Comparison of ENCODE assay signal across 18 mouse cellular contexts in the genomic region with DNA sequence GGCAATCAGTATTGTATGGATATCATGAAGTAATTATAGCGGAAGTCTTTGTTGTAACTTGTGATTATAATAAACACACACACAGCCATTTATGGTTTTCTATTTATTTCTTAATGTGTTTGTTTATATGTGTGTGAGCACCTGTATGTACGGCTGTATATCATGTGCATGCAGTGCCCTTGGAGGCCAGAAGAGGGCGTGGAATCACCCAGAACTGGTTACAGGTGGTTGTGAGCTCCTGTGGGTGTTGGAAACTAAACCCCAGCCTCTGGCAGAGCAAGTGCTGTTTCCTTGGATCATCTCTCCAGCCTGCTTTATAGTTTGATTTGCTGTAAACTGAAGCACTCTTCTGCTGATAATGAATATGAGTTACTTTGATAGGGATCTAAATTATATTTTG. TPM values are rescaled to one million over a fixed set of nuclear protein-coding genes. Genes with fewer than 3 reads are reported as not detected.
DNase-seq lines count a peak whose midpoint lies in the region; ATAC-seq and TF ChIP-seq lines count a peak whose summit lies in the region.
"Had no signal": no experiment of that assay in that cellular context is flagged by ENCODE, and none has a peak within 500 bp of the region (broad histone marks: within the 10 kb centered on the region; RNA-seq: fewer than 3 reads in every experiment).

No protein-coding gene starts in this region.

- in situ Hi-C loops in Patski (cut with MboI; ENCODE audit: low pct_unique_long_range_greater_than_20kb): no loop called here

- ATAC-seq in forebrain, embryonic 11.5 days (replicated peaks; ENCODE audit: low FRiP score): no peak
- ATAC-seq in forebrain, embryonic 16.5 days: no peak
- ATAC-seq in liver, embryonic 11.5 days (replicated peaks; ENCODE audit: low FRiP score): no peak
- ATAC-seq in Patski: no peak
- ATAC-seq: forebrain, embryonic 13.5 days had no signal

- H3K4me2 ChIP-seq in forebrain, embryonic 11.5 days (ENCODE audit: low read depth, low read length, severe bottlenecking): no peak overlapping the region
- H3K4me2 ChIP-seq in forebrain, embryonic 16.5 days (ENCODE audit: low read length): no peak overlapping the region
- H3K4me2 ChIP-seq in liver, embryonic 11.5 days: no peak overlapping the region
- H3K4me2 ChIP-seq: forebrain, embryonic 13.5 days; limb, embryonic 15.5 days; neural tube, embryonic 12.5 days had no signal

- no peak overlapping the region for H3K27ac ChIP-seq in forebrain, embryonic 11.5 days (ENCODE audit: low read depth, low read length)
- H3K27ac ChIP-seq in forebrain, embryonic 16.5 days (ENCODE audit: low read length): no peak overlapping the region
- no peak overlapping the region for H3K27ac ChIP-seq in liver, adult 2 months (replicated peaks; ENCODE audit: insufficient read depth, low read depth, low read length)
- H3K27ac ChIP-seq in liver, embryonic 11.5 days (ENCODE audit: low read depth, low read length): no peak overlapping the region
- H3K27ac ChIP-seq: embryonic facial prominence, embryonic 10.5 days; forebrain, embryonic 13.5 days; limb, embryonic 15.5 days; neural tube, embryonic 12.5 days had no signal

- H3K4me1 ChIP-seq in forebrain, embryonic 11.5 days (replicated peaks; ENCODE audit: control insufficient read depth, insufficient read depth, low read length): no peaks in the 10 kb centered on the region
- H3K4me1 ChIP-seq in forebrain, embryonic 16.5 days (replicated peaks; ENCODE audit: control insufficient read depth, insufficient read depth, low read length): no peaks in the 10 kb centered on the region
- no peaks in the 10 kb centered on the region for H3K4me1 ChIP-seq in liver, adult 2 months (ENCODE audit: control insufficient read depth, insufficient read depth, low read length)
- H3K4me1 ChIP-seq in liver, embryonic 11.5 days (replicated peaks; ENCODE audit: control insufficient read depth, insufficient read depth, low read length): no peaks in the 10 kb centered on the region
- H3K4me1 ChIP-seq: embryonic facial prominence, embryonic 10.5 days; forebrain, embryonic 13.5 days; limb, embryonic 15.5 days; neural tube, embryonic 12.5 days had no signal

- peak; percentile 27; the same call in 1 of the 2 replicates for TF ChIP-seq CTCF in liver, adult 2 months (IDR thresholded peaks at IDR 0.05; ENCODE audit: low read depth, low read length)
- peak; percentile 51 for TF ChIP-seq CTCF in Patski (IDR thresholded peaks at IDR 0.05)

- POLR2A ChIA-PET in Patski (lab: Charles Lee): interaction anchor here (0.6 kb wide), 1 partner anchor 40 kb away, joined by 4 read pairs; no protein-coding TSS in a partner anchor

- DNase-seq in forebrain, embryonic 11.5 days (ENCODE audit: low spot score): peak; percentile 46
- no peak for DNase-seq in liver, adult 2 months (ENCODE audit: extremely low read depth, low read depth, low spot score)
- DNase-seq in liver, embryonic 11.5 days (ENCODE audit: low spot score): no peak
- peak; percentile 13 for DNase-seq in 416B (ENCODE audit: low read depth)
- no peak for DNase-seq in Patski (ENCODE audit: low read depth, low spot score)
- no peak for DNase-seq in T-cell, adult 2 months (ENCODE audit: low spot score)
- DNase-seq in MN1 (ENCODE audit: low spot score): no peak
- DNase-seq: gastrocnemius, postnatal 25 days; heart, postnatal 14 days; kidney, adult 18-20 months; layer of hippocampus, postnatal 36 days; right cerebral cortex, adult 18-20 months had no signal

- H3K27me3 ChIP-seq in forebrain, embryonic 11.5 days (ENCODE audit: control insufficient read depth, insufficient read depth, low read length): no peaks in the 10 kb centered on the region
- no peaks in the 10 kb centered on the region for H3K27me3 ChIP-seq in forebrain, embryonic 16.5 days (replicated peaks; ENCODE audit: control insufficient read depth, insufficient read depth, low read length)
- H3K27me3 ChIP-seq in liver, adult 2 months (ENCODE audit: control insufficient read depth, insufficient read depth, low read length): no peaks in the 10 kb centered on the region
- no peaks in the 10 kb centered on the region for H3K27me3 ChIP-seq in liver, embryonic 11.5 days (replicated peaks; ENCODE audit: control insufficient read depth, insufficient read depth, low read length)
- no peaks in the 10 kb centered on the region for H3K27me3 ChIP-seq in Patski
- H3K27me3 ChIP-seq: forebrain, embryonic 13.5 days; limb, embryonic 15.5 days; neural tube, embryonic 12.5 days had no signal

- no peaks in the 10 kb centered on the region; the same call in 1 of the 2 replicates for H3K9me3 ChIP-seq in forebrain, embryonic 11.5 days (ENCODE audit: control insufficient read depth, low read length)
- H3K9me3 ChIP-seq in forebrain, embryonic 16.5 days (ENCODE audit: control insufficient read depth, low read length): peaks cover 3% of the 10 kb centered on the region
- H3K9me3 ChIP-seq in liver, embryonic 11.5 days (ENCODE audit: control insufficient read depth, low read length): no peaks in the 10 kb centered on the region
- H3K9me3 ChIP-seq: limb, embryonic 15.5 days had no signal

- WGBS in forebrain, embryonic 11.5 days: 61% methylated on average over 3 of the region's 3 CpGs
- 57% methylated on average over 3 of the region's 3 CpGs for WGBS in forebrain, embryonic 16.5 days
- 72% methylated on average over 3 of the region's 3 CpGs for WGBS in liver, adult 2 months
- 57% methylated on average over 3 of the region's 3 CpGs for WGBS in liver, embryonic 11.5 days

- CTCF ChIA-PET in Patski (lab: Charles Lee): interaction anchor here (1.1 kb wide), 1 partner anchor 8 kb away, joined by 3 read pairs; no protein-coding TSS in a partner anchor

- H3K4me3 ChIP-seq in forebrain, embryonic 11.5 days (ENCODE audit: low read depth, low read length): no peak overlapping the region
- no peak overlapping the region for H3K4me3 ChIP-seq in forebrain, embryonic 16.5 days (replicated peaks; ENCODE audit: low read length)
- H3K4me3 ChIP-seq in liver, adult 2 months (ENCODE audit: insufficient read depth, low read depth, low read length): no peak overlapping the region
- H3K4me3 ChIP-seq in liver, embryonic 11.5 days (ENCODE audit: low read depth, low read length): no peak overlapping the region
- H3K4me3 ChIP-seq: embryonic facial prominence, embryonic 10.5 days; forebrain, embryonic 13.5 days; limb, embryonic 15.5 days; neural tube, embryonic 12.5 days had no signal

- H3K9ac ChIP-seq in forebrain, embryonic 11.5 days (ENCODE audit: low read length): no peak overlapping the region
- no peak overlapping the region for H3K9ac ChIP-seq in forebrain, embryonic 16.5 days (replicated peaks; ENCODE audit: low read depth, low read length)
- no peak overlapping the region for H3K9ac ChIP-seq in liver, adult 2 months (ENCODE audit: low read depth, low read length)
- no peak overlapping the region for H3K9ac ChIP-seq in liver, embryonic 11.5 days (ENCODE audit: low read depth, low read length)
- H3K9ac ChIP-seq: forebrain, embryonic 13.5 days; limb, embryonic 15.5 days; neural tube, embryonic 12.5 days had no signal

- peaks cover 11% of the 10 kb centered on the region; the same call in 1 of the 2 replicates for H3K36me3 ChIP-seq in forebrain, embryonic 11.5 days (ENCODE audit: control insufficient read depth, insufficient read depth, low read length)
- H3K36me3 ChIP-seq in forebrain, embryonic 16.5 days (ENCODE audit: control insufficient read depth, insufficient read depth): peaks cover 22% of the 10 kb centered on the region
- no peaks in the 10 kb centered on the region for H3K36me3 ChIP-seq in liver, adult 2 months (ENCODE audit: control insufficient read depth, insufficient read depth, low read length)
- 0 out of 2 replicates have a peak, but pooled peaks cover 3% of the 10 kb centered on the region for H3K36me3 ChIP-seq in liver, embryonic 11.5 days (ENCODE audit: control insufficient read depth, insufficient read depth, low read length)

- no peaks in the 10 kb centered on the region for H3K79me2 ChIP-seq in liver, adult 2 months (ENCODE audit: control insufficient read depth, insufficient read depth, low read length)

- TF ChIP-seq POLR2A in liver, adult 2 months (IDR thresholded peaks at IDR 0.05; ENCODE audit: extremely low read depth, insufficient read depth, low read length): no peak

RNA-seq across cellular contexts. Expression of a gene that starts 15.2 kb away (rescaled TPM):
- 1.6 and 1.9 TPM in 2 replicates for polyA plus RNA-seq in forebrain, embryonic 11.5 days (2014; fragmentation: Nextera tagmentation; extraction: Ambion mirVana)
- polyA plus RNA-seq in forebrain, embryonic 16.5 days (2015; fragmentation: Nextera tagmentation; extraction: Ambion mirVana): 1.7 and 1.8 TPM in 2 replicates
- total RNA-seq in liver, adult 2 months (2014; rRNA removed): 0.09 and 0.20 TPM in 2 replicates
- polyA plus RNA-seq in liver, adult 2 months (2012; rRNA removed): 0.05 and 0.24 TPM in 2 replicates
- polyA plus RNA-seq in liver, embryonic 11.5 days (2014; fragmentation: Nextera tagmentation; extraction: Ambion mirVana): 0.70 and 0.77 TPM in 2 replicates
- 0.77 TPM for polyA plus RNA-seq in Patski (2021)

RNA-seq across cellular contexts. Expression of a gene that starts 15.2 kb away (rescaled TPM):
- 0.15 TPM in 1 of 2 replicates, not detected in the other for polyA plus RNA-seq in forebrain, embryonic 11.5 days (2014; fragmentation: Nextera tagmentation; extraction: Ambion mirVana)
- not detected in 2 replicates for polyA plus RNA-seq in forebrain, embryonic 16.5 days (2015; fragmentation: Nextera tagmentation; extraction: Ambion mirVana)
- total RNA-seq in liver, adult 2 months (2014; rRNA removed): not detected in 2 replicates
- not detected in 2 replicates for polyA plus RNA-seq in liver, adult 2 months (2012; rRNA removed)
- polyA plus RNA-seq in liver, embryonic 11.5 days (2014; fragmentation: Nextera tagmentation; extraction: Ambion mirVana): not detected in 2 replicates
- not detected for polyA plus RNA-seq in Patski (2021)
- total RNA-seq: gastrocnemius, postnatal 25 days had no signal
- polyA plus RNA-seq: C2C12; embryonic facial prominence, embryonic 10.5 days; forebrain, embryonic 13.5 days; limb, embryonic 15.5 days; neural tube, embryonic 12.5 days had no signal

RNA-seq across cellular contexts. Expression of a gene that starts 18.0 kb away (rescaled TPM):
- 13.0 and 13.2 TPM in 2 replicates for polyA plus RNA-seq in forebrain, embryonic 11.5 days (2014; fragmentation: Nextera tagmentation; extraction: Ambion mirVana)
- 14.3 and 15.1 TPM in 2 replicates for polyA plus RNA-seq in forebrain, embryonic 16.5 days (2015; fragmentation: Nextera tagmentation; extraction: Ambion mirVana)
- total RNA-seq in liver, adult 2 months (2014; rRNA removed): 0.20 and 0.46 TPM in 2 replicates
- 0.21 and 0.22 TPM in 2 replicates for polyA plus RNA-seq in liver, adult 2 months (2012; rRNA removed)
- 1.7 and 1.8 TPM in 2 replicates for polyA plus RNA-seq in liver, embryonic 11.5 days (2014; fragmentation: Nextera tagmentation; extraction: Ambion mirVana)
- 8.4 TPM for polyA plus RNA-seq in Patski (2021)

RNA-seq across cellular contexts. Expression of a gene that starts 41.8 kb away (rescaled TPM):
- 17.6 and 18.7 TPM in 2 replicates for polyA plus RNA-seq in forebrain, embryonic 11.5 days (2014; fragmentation: Nextera tagmentation; extraction: Ambion mirVana)
- polyA plus RNA-seq in forebrain, embryonic 16.5 days (2015; fragmentation: Nextera tagmentation; extraction: Ambion mirVana): 19.1 and 22.4 TPM in 2 replicates
- 11.9 and 15.8 TPM in 2 replicates for total RNA-seq in liver, adult 2 months (2014; rRNA removed)
- polyA plus RNA-seq in liver, adult 2 months (2012; rRNA removed): 9.4 and 10.1 TPM in 2 replicates
- 6.9 and 7.3 TPM in 2 replicates for polyA plus RNA-seq in liver, embryonic 11.5 days (2014; fragmentation: Nextera tagmentation; extraction: Ambion mirVana)
- polyA plus RNA-seq in Patski (2021): 24.3 TPM

RNA-seq across cellular contexts. Expression of a gene that starts 41.8 kb away (rescaled TPM):
- polyA plus RNA-seq in forebrain, embryonic 11.5 days (2014; fragmentation: Nextera tagmentation; extraction: Ambion mirVana): 19.6 and 20.4 TPM in 2 replicates
- 56.7 and 58.2 TPM in 2 replicates for polyA plus RNA-seq in forebrain, embryonic 16.5 days (2015; fragmentation: Nextera tagmentation; extraction: Ambion mirVana)
- 36.8 and 46.1 TPM in 2 replicates for total RNA-seq in liver, adult 2 months (2014; rRNA removed)
- 6.3 and 6.7 TPM in 2 replicates for polyA plus RNA-seq in liver, adult 2 months (2012; rRNA removed)
- 14.8 and 18.9 TPM in 2 replicates for polyA plus RNA-seq in liver, embryonic 11.5 days (2014; fragmentation: Nextera tagmentation; extraction: Ambion mirVana)
- polyA plus RNA-seq in Patski (2021): 63.2 TPM

Comparison
In these comparisons a context has a peak if more than half of its experiments do, and no peak if none do; other contexts are left out.
1. DNase-seq: peak in forebrain, embryonic 11.5 days (single experiment) and 416B (single experiment); none in liver, adult 2 months (single experiment), liver, embryonic 11.5 days (single experiment), Patski (single experiment), T-cell, adult 2 months (single experiment) and MN1 (single experiment).